Mouse (Mus musculus) myocyte (in vitro differentiated cells): ENCODE measurements around the gene Kcne3.

Experiments used
- CEBPB ChIP-seq: IDR thresholded peaks from 2 replicates; pipeline ENCODE4 v1.6.1; 2011; ENCODE audit warnings: mild to moderate bottlenecking, moderate library complexity; ENCODE audit not compliant: poor library complexity, insufficient read depth, severe bottlenecking
- E2F4 ChIP-seq: IDR thresholded peaks from one replicate; pipeline ENCODE4 v1.6.1; 2011; ENCODE audit warnings: mild to moderate bottlenecking, control low read depth, moderate library complexity; ENCODE audit not compliant: insufficient read depth
- MYOG ChIP-seq, 3 experiments: IDR thresholded peaks; one replicate each; pipeline ENCODE4 v1.6.1; 2011; ENCODE audit warnings: control low read depth in 2 of 3, low read depth in 2 of 3, mild to moderate bottlenecking in 2 of 3; ENCODE audit not compliant: insufficient read length in 2 of 3, control insufficient read depth in 1 of 3, insufficient read depth in 1 of 3

- TF ChIP-seq MYOG (IDR thresholded peaks at IDR 0.05; ENCODE audit: control insufficient read depth in 1 of 3, insufficient read depth in 1 of 3, insufficient read length in 2 of 3, low read depth in 2 of 3) (no peak), CEBPB (no peak), E2F4 (no peak)
Observed at GRCm38 (mm10) chr7:100187601-100188000, 11.3 kb downstream of the Kcne3 start.
